Mouse (Mus musculus) lung, postnatal 4 days (tissue): ENCODE measurements around the gene Rhpn2.
"Not testable (repeated sequence)": the region's sequence is repeated elsewhere in the genome, so short reads cannot be mapped to it uniquely, and the experiment has no call there.

Experiments
- DNase-seq, 2 experiments: peaks; one replicate each; pipeline ENCODE4 v3.0.0; 2021

The Rhpn2 gene

DNA sequence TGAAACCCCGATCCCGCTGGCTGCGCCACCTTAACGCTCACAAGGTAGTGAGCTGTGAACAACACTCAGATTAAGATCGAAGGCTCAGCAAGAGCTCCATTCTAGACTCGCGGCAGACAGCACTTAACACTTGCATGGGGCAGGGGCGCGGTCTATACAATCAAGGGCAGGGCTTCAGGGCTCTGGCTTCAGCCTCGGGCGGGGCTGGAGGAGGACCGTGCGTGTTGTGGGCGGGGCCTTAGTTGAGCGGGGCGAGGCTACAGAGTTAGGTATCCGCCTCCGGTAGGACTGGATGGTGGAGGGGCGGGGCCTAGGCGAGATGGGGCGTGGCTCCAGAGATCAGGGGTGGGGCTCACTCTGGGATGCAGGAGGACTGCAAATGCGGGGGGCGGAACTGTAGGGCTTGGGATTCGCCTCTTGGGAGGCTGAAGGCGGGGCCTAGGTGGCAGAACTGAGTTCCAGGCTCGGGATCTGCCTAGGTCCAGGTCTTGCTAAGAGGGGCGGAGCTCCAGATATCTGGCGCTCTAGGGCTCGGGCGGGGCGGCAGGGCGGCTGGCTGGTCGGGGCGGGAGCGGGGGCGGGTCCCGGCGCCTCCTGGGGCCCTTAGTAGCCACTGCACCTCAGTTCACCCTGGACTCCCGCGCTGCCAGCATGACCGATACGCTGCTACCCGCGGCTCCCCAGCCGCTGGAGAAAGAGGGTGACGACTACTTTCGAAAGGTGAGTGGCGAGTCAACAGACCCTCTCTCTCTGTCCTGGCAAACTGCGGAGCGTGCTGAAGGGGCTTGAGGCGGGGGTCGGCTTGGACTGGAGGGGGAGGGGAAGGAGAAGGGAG lies at the start of gene Rhpn2:
Gene Rhpn2, plus strand, starts transcription at position 479 of the 835 bp plus-strand sequence.
- peak; percentile 99 to 100 for DNase-seq

DNA sequence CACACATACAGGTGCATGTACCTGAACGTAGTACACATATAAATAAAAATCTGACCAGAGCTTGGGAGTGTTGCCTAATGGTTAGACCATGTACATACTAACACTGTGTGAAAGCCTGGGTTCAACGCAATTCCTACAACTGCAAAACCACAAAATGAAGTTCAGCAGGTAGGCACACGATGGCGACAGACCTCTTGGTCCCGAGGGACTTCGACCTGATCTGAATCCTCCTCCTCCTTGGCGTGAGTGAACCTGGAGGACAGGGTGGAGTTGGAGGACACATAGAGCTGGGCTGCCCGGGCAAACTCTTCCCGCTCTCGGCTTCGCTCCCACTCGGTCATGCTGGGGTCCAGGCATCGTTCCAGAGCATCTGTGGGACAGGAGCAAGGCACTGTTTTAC lies 40.5 kb upstream of the Rhpn2 start:
- no peak for DNase-seq

DNA sequence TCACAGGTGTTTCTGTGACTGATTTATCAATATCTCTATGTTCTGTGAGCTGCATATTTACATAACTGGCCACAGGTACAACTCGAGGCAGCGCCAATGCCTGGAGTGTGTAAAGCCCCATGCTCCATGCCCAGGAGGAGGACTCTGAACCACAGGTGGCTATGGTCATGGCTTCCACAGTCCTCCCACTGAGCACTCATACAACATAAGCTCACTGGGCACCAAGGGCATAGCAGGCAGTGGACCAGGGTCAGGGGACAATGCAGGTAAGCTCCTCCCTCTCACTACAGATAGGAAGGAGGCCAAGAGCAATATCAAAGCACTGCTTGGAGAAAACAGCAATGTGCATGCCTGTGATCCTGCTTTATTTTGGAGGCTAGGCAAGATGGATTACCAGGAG lies 38.3 kb upstream of the Rhpn2 start:
- no peak for DNase-seq

DNA sequence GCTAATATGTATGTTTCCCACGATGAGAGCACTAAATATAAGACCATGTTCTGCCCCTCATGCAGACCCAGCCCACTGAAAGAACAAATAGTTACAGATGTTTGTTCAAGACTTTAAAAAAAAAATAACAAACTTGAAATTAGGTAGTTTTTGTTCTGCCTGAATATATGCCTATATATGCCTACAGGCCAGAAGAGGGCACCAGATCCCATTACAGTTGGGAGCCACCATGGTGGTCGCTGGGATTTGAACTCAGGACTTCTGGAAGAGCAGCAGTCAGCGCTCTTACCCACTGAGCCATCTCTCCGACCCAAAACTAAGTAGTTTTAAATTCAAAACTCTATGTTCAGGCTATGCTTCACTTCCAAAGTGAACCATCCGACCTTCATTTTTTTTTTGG lies 36.1 kb upstream of the Rhpn2 start:
- DNase-seq, result no peak

DNA sequence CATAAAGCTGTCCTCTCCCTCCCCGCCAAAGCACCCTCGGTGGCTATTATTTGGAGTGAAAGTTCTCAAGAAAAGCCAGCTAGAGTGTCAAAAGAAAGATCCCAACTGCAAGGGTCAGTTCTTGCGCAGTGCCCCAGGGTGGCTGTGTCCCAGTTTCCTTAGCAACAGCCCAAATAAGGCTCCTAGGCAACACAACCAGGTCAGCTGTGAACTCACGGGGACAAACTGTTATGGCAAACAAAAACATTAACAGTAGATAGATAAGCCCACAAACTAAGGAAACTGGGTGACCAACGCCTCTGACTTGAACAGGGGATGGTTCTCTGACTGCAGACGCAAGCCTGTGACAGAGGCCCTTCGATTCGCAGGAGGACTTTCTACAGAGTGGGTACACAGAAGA lies 34.3 kb upstream of the Rhpn2 start:
- DNase-seq, result no peak

DNA sequence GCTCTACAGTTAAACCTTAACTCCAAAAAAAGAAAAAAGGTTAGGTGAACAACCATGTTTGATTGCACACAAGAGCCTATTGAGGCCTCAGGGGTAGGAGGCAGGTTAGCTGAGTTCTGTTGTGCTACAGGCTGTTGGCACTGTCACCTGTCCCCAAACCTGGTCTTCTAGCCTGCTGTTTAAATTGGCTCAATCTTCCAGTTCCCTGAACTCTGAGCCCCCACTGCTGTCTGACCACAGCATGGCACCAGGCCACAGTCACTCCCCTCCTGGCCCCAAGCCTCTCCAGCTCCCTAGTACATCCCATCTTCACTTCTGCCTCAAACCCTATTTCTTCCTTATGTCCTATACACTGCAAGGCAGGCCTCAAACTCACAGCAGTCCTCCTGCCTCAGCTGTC lies 33.2 kb upstream of the Rhpn2 start:
- DNase-seq, result no peak

DNA sequence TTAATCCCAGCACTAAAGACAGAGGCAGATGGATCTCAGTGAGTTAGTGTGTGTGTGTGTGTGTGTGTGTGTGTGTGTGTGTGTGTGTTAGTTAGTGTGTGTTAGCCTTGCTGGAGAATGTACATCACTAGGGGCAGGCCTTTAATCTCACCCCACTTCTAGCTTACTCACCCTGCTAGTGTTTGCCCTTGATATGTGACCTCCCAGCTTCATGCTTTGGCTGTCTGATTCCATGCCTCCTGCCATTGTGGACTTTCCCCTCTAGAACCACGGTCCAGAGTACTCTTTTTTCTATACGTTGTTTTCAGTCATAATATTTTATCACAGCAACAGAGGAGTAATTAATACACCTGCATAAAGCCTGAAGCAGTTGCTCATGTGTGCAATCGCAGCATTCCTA lies 22.8 kb upstream of the Rhpn2 start:
- DNase-seq, result no peak

DNA sequence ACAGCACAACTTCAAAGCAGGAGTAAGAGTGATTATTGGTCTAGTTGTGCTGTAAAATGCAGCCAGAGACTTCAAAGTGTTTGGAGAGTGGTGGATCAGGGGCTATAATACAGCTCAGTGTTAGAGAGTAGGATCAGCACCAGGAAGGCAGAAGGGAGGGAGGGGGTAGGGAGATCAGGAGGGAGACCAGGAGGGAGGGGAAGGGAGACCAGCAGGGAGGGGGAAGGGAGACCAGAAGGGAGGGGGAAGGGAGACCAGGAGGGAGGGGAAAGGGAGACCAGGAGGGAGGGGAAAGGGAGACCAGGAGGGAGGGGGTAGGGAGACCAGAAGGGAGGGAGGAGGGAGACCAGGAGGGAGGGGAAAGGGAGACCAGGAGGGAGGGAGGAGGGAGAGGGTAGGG lies 19.8 kb upstream of the Rhpn2 start:
- no peak for DNase-seq

DNA sequence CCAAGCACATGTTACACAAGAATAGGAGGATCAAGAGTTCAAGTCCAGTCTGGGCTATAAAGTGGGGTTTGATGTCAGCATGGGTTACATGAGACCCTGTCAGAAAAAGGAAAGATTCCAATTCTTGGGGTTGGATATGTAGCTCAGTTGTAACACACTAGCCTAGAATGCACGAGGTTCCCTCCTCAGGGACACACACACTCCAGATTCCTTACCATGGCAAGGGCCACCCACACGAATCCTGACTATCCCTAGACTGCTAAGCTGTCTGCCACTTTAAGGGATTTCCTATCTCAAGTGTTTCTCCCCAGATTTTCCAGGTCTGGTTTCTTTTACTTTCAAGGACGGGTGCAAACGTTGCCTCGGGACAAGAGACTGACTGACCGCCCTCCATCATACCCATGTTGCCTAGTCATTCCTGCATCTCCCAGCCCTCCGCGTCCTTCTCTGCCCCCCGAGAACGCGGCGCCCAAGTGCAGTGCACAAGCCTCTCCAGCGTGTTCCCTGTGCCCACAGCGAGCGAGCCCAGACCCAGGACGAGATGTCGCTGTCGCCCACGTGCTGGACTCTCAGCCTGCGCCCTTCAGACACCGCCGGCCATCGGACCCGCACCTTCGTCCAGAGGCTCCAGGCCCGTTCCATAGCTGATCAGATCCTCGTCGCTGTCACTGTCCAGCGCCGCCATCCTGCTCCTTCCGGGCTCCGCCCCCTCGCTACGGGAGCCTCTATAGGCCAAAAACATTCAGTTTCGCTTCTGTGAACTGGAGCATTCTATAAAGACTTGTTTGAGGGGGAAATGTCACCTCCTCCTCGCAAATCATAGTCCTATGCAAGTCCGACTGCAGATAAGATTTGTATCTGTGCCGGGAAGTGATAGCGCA lies 16.0 kb upstream of the Rhpn2 start, which contains the start of gene Gpatch1:
Gene Gpatch1, minus strand, starts transcription at position 712 of the 881 bp plus-strand sequence.
- DNase-seq, result peak; percentile 92 to 96

DNA sequence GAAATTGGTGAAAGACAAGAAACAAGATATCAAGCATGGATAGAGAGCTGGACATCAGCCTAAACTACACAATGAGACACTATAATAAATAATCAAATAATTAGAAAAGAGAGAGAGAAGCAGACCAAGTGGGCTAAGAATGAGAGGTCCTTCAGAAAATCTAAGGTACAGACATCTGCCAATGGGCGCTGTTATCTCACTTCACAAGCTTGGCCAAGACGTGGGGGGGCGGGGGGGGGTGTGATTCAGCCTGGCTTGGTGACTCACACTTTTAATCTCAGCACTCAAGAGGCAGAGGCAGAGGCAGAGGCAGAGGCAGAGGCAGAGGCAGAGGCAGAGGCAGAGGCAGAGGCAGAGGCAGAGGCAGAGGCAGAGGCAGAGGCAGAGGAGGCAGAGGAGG lies 14.7 kb upstream of the Rhpn2 start:
- DNase-seq, result not testable (repeated sequence)

DNA sequence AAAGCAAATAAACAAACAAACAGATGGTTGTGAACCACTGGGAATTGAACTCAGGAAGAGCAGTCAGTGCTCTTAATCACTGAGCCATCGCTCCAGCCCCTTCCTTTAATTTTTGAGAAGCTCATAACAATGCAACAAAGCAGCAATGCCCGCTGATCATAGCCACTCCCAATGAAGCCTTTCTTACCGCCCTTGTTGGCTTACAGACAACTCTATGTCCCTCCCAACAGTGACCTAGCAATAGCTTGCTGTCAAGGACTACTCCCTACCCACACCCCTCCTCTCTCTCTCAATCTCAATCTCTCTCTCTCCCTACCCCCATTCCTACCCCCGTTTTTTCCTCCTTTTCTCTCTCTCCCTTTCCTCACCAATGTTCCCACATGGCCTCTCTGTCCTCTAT lies 14.2 kb upstream of the Rhpn2 start:
- DNase-seq, result no peak

DNA sequence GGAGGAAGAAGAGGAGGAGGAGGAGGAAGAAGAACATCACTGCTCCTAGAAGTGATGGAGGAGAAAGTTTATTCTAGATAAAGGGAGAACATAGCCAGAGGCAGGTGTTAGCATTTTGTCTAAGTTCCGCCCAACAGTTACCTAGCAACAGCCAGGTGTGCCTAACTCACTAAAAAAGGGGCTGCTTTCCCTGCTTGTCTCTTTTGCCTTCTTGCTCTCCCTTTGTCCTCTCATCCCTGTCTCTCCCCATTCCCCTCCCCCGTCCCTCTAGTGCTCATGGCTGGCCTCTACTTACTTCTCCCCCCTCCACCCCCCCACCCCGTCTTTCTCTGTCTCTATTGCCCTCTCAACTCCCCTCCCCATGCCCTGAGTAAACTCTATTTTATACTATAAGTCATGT lies 11.8 kb upstream of the Rhpn2 start:
- DNase-seq, result no peak

DNA sequence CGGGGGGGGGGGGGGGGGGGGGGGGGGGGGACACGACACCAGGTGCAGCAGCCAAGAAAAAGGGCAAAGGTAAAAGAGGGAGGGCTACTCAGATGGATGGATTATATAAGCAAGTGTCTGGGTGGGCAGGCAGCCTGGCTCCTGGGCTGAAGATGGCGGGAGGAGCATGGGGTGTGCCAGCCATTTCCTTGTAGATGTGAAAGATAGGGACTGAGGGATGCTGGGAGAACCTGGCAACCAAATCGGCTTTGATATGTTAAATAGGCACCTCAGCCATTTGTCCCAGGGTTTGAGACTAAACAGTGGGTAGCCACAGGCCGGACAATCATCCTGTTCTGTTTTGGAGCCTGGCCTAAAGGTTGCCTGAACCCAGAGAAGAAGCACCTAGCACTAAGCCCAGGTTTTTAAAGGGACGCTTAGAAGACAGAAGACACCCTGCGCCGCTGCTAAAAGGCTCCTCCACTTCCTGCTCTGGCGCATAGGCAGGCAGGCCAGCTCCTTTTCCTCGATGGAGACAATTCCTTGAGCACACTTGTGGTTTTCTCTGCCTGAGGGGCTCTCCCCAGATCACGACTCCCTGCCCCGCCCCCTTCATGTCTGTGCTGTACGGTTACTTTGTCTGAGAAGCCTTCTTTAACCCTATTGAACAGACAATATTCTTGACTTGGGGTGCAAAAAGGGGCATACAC lies 11.1 kb upstream of the Rhpn2 start:
- no peak for DNase-seq

DNA sequence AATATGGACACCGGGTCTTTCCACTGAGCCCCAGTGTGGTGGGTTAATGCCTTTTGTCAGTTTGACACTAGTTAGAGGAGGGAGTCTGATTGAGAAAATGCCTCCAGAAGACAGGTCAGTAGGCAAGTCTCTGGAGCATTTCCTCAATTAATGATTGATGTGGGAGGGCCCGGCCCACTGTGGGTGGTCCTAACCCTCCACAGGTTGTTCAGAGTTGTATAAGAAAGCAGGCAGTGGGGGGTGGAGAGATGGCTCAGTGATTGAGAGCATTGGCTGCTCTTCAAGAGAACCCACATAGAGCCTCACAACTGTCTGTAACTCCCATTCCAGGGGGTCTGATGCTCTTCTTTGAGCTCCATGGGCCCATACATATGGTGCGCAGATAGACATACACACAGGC lies 2.4 kb upstream of the Rhpn2 start:
- DNase-seq, result no peak

DNA sequence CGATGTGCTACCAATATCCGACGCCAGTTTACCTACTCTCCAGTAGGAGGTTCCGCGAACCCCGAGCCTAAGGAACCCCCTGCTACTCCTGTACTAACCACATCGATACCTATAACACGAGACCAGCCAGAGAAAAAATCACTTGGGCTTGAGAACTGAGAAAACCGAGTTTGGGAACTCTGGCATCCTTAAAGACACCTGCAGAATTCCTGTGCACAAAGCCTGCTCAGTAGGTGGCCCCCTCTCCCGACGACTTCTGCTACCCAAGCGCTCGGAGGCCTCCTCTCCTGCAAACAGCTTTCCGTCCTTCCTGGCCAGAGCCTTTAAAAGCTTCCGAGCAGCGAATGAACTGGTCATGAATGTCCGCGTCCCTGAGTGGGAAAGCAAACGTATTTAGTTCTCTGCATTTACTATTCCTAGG lies 729 bp upstream of the Rhpn2 start:
- no peak for DNase-seq

DNA sequence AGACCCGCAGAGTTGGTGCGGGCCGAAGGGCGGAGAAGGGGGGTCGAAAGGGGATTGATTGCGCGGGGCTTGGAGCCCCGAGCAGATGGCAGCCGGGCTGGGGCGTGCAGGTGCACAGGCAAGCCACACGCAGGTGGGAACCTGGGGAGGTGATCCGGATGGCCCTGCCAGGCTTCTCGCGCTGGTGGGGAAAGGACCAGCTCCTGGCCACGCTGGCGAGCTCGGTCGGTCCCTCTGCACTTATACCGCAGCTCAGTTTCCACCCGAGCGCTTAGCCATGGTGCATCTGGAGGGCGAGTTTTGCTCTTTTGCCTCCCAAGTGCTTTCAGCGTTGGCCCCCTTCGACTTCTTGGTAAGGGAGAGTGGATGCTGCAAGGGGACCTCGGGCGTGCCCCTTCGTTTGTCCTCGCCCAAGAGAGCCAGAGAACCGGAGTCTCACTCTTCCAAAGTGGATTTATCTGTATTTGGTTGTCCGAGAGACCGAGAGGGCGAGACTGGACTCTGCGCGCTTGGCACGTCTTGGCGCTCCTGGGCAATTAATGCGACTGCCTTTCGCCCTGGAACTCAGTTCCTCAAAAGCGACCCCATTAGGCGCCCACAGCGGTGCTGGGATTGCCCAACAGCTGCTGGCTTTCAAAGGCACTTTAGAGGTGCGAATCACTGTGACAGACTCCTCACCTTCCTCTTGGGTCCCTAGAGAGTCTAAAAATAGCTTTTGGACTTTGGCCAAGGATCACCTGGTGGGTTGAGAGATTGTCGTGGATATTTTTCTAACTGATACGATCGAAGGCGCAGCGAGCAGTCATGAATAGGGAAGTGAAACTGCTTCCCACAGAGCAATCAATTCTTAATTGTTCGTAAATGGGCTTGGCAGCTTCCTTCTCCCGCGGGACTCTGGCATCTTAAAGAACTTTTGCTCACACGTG lies 820 bp downstream of the Rhpn2 start:
- DNase-seq, result peak; percentile 43 to 48

DNA sequence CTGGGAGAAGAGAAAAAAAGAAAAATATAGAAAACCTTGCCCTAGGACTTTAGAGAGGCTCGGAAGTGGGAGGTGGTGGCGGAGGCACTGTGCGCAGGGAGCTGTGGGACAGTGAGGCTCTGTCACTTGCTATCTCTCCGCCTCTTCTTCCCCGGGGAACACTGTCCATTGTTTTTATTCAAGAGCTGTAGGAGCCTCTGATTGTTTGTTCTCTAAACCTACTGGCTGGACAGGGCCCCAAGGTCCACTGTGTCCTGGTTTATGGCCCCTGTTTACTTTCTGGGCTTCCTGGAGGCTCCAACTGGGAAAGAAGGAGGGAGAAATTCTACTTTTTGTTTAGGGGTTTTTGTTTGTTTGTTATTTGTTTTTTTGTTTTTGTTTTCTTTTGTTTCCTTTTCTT lies 6.2 kb downstream of the Rhpn2 start:
- DNase-seq, result no peak

DNA sequence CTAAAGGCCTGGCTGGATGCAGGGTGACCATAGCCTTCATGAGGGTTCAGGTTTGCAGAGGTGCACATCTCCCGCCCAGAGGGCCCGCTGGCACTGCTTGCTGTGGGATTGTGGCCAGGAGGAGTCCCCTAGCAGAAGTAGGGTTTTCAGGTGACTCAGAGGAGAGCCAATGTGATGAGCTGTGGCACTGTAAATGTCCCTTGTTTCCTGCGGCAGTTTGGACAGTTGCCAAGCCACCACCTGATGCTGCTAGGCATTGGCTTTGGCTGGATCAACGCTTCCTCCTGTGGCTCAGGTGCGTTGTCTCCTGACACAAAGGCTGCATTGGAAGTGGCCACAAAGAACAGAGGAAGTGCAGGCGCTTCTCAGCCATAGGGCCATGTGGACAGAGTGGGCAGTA lies 7.3 kb downstream of the Rhpn2 start:
- DNase-seq, result no peak

DNA sequence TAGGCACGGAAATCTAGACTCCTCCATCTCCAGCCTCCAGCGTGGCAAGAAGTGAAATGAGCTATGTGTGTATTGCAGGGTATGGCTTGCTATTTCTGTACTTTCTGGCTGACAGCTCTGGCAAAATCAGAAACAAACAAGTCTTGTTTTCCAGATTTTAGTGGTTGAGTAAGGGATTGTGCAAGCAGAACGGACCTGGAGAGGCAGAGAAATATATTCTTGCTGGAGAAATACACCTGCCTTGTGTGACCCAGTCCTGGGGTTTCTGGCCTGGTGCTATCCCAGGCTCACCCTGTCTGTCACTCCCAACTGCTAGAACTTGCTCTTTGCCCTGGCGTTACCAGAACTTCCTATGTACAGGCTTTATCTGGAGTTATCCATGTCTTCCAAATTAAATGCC lies 8.5 kb downstream of the Rhpn2 start:
- no peak for DNase-seq

DNA sequence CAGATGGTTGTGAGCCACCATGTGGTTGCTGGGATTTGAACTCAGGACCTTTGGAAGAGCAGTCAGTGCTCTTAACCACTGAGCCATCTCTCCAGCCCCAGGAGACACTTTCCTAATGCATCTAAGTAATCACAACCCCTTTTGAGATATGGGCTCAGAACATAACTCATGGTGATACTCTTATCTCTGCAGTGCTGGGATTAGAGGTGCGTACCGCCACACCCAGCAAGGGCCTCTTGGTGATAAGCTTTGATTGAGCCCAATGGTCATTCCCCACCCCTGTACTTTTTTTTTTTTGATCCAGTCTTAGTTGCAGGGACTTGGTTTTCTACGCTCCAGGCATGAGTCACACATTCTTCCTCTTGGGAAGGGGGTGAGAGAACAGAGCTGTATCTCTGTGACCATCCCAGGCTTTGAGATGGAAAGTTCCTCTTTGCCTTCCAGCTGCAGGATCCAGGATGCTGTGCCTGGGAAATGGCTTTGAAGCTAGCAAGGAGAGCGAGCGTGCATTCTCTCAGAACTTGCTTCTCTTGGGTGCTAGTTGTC lies 10.9 kb downstream of the Rhpn2 start:
- DNase-seq, result no peak

DNA sequence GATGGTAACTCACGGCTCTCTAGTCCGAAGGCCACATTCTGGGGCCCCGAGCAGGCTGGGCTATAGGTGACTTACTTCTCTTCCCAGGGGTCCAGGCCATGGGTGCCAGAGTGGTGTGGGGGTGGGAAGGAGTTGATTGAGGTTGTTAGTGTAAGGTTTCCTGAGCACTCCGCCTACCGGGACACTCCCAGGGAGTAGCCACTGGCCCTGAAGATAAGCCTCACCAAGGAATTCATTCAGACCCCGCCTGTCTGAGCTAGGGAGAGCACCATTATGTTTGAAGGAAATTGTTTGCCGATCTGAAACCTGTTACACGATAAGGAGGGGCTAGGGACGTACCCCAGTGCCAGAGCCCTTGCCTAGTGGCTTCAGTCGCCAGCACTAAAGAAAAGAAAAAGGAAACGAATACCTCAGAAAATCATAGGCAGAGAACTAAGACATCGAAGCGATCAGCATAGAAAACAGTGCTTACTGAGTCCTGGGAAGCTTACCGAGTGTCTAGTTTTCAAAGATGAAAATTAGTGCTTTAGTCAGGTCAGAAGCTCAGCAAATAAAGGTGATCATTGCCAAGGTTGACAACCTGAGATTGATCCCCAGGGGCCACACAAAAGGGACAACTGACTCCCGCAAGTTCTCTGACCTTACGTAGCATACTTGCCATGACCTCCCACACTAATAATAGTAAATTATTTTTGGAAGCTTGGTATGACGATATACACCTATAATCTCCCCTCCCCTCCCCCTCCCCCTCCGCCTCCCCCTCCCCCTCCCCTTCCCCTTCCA lies 14.1 kb downstream of the Rhpn2 start:
- DNase-seq, result peak in 1 of 2 experiments; percentile 9
